Comparison of ENCODE assay signal across 28 mouse cellular contexts in the genomic region with DNA sequence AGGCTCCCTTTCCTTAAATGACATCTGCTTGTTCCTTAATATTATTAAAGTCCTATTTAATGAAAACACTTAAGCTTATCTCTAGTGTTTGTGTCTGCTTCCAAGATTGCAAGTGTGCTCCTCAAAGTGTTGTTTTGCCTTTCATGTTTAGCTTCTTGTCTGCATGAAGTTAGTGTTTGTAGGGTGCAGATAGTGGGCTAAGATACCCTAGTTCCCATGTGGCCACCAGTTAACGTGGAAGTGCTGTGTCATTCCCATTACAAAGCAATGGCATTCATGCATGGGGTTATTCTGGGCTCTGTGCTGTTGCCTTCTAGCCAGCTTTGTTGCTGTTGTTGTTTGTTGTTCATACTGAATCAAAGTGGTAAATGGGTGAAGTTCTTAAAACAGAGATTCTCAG.
DNase-seq lines count a peak whose midpoint lies in the region; ATAC-seq and TF ChIP-seq lines count a peak whose summit lies in the region.
"Had no signal": no experiment of that assay in that cellular context is flagged by ENCODE, and none has a peak within 500 bp of the region (broad histone marks: within the 10 kb centered on the region; RNA-seq: fewer than 3 reads in every experiment).

No protein-coding gene starts in this region.

- H3K4me3 ChIP-seq in intestine, embryonic 14.5 days (ENCODE audit: low read depth, low read length) = no peak overlapping the region
- no peak overlapping the region for H3K4me3 ChIP-seq in intestine, embryonic 15.5 days (replicated peaks)
- no peak overlapping the region for H3K4me3 ChIP-seq in MEL (ENCODE audit: control insufficient read depth in 1 of 2, insufficient read depth in 1 of 2, low read depth in 2 of 2, low read length in 2 of 2)
- H3K4me3 ChIP-seq: embryonic facial prominence, embryonic 10.5 days; embryonic facial prominence, embryonic 13.5 days; erythroblast, embryonic 14.5 days; forebrain, embryonic 12.5 days; heart, embryonic 13.5 days; hindbrain, embryonic 12.5 days; hindbrain, embryonic 15.5 days had no signal

- H3K36me3 ChIP-seq in intestine, embryonic 14.5 days (ENCODE audit: control insufficient read depth, insufficient read depth, low read length) = no peaks in the 10 kb centered on the region
- no peaks in the 10 kb centered on the region for H3K36me3 ChIP-seq in intestine, embryonic 15.5 days
- peaks cover 0 to 7% of the 10 kb centered on the region in 2 experiments; a peak in 2 of 4 replicates for H3K36me3 ChIP-seq in MEL (ENCODE audit: control insufficient read depth in 1 of 2, insufficient read depth in 2 of 2, low read length in 2 of 2)
- H3K36me3 ChIP-seq: embryonic facial prominence, embryonic 10.5 days; embryonic facial prominence, embryonic 13.5 days; forebrain, embryonic 12.5 days; heart, embryonic 13.5 days; hindbrain, embryonic 12.5 days; hindbrain, embryonic 15.5 days had no signal

- H3K9ac ChIP-seq in intestine, embryonic 14.5 days (ENCODE audit: low read length) = no peak overlapping the region
- H3K9ac ChIP-seq in intestine, embryonic 15.5 days = no peak overlapping the region
- H3K9ac ChIP-seq in MEL (ENCODE audit: control insufficient read depth, low read depth, low read length, poor library complexity, severe bottlenecking) = no peak overlapping the region
- H3K9ac ChIP-seq: embryonic facial prominence, embryonic 13.5 days; forebrain, embryonic 12.5 days; heart, embryonic 13.5 days; hindbrain, embryonic 12.5 days; hindbrain, embryonic 15.5 days had no signal

- no peaks in the 10 kb centered on the region for H3K27me3 ChIP-seq in intestine, embryonic 14.5 days (replicated peaks; ENCODE audit: control insufficient read depth, insufficient read depth, low read length)
- H3K27me3 ChIP-seq in intestine, embryonic 15.5 days (replicated peaks) = no peaks in the 10 kb centered on the region
- H3K27me3 ChIP-seq in MEL (ENCODE audit: control insufficient read depth in 1 of 2, insufficient read depth in 2 of 2, low read length in 2 of 2) = no peaks in the 10 kb centered on the region
- H3K27me3 ChIP-seq: CH12.LX; embryonic facial prominence, embryonic 13.5 days; forebrain, embryonic 12.5 days; heart, embryonic 13.5 days; hindbrain, embryonic 12.5 days; hindbrain, embryonic 15.5 days had no signal

- TF ChIP-seq CTCF in MEL (IDR thresholded peaks at IDR 0.05 in 2 of 3, conservative IDR thresholded peaks at IDR 0.05 in 1 of 3; ENCODE audit: control insufficient read depth in 1 of 3, insufficient read depth in 1 of 3, low read depth in 2 of 3, low read length in 3 of 3, poor library complexity in 1 of 3, severe bottlenecking in 1 of 3) = no peak

- 69% methylated on average over 1 of the region's 1 CpGs for WGBS in intestine, embryonic 14.5 days
- 75% methylated on average over 1 of the region's 1 CpGs for WGBS in intestine, embryonic 15.5 days

- no peak for TF ChIP-seq EP300 in MEL (IDR thresholded peaks at IDR 0.05; ENCODE audit: low read depth in 1 of 2, low read length in 2 of 2)

- TF ChIP-seq POLR2A in MEL (IDR thresholded peaks at IDR 0.05; ENCODE audit: control insufficient read depth in 1 of 2, insufficient read depth in 1 of 2, low read depth in 1 of 2, low read length in 2 of 2, poor library complexity in 1 of 2) = no peak

- H3K27ac ChIP-seq in intestine, embryonic 14.5 days (ENCODE audit: low read depth) = no peak overlapping the region
- H3K27ac ChIP-seq in intestine, embryonic 15.5 days = no peak overlapping the region
- no peak overlapping the region for H3K27ac ChIP-seq in MEL (ENCODE audit: control insufficient read depth, low read depth, low read length)
- H3K27ac ChIP-seq: embryonic facial prominence, embryonic 10.5 days; embryonic facial prominence, embryonic 13.5 days; forebrain, embryonic 12.5 days; heart, embryonic 13.5 days; hindbrain, embryonic 12.5 days; hindbrain, embryonic 15.5 days had no signal

- no peak for TF ChIP-seq RAD21 in MEL (IDR thresholded peaks at IDR 0.05; ENCODE audit: low read depth, low read length)

- H3K4me2 ChIP-seq in intestine, embryonic 14.5 days (ENCODE audit: low read length) = no peak overlapping the region
- H3K4me2 ChIP-seq in intestine, embryonic 15.5 days (replicated peaks) = no peak overlapping the region
- H3K4me2 ChIP-seq: embryonic facial prominence, embryonic 13.5 days; forebrain, embryonic 12.5 days; heart, embryonic 13.5 days; hindbrain, embryonic 12.5 days; hindbrain, embryonic 15.5 days had no signal

- H3K9me3 ChIP-seq in intestine, embryonic 14.5 days (ENCODE audit: control insufficient read depth, low read length) = no peaks in the 10 kb centered on the region
- H3K9me3 ChIP-seq in intestine, embryonic 15.5 days = no peaks in the 10 kb centered on the region
- H3K9me3 ChIP-seq in MEL (replicated peaks; ENCODE audit: insufficient read depth, low read length) = no peaks in the 10 kb centered on the region
- H3K9me3 ChIP-seq: embryonic facial prominence, embryonic 10.5 days; embryonic facial prominence, embryonic 13.5 days; forebrain, embryonic 12.5 days; heart, embryonic 13.5 days; hindbrain, embryonic 12.5 days; hindbrain, embryonic 15.5 days had no signal

- H3K79me2 ChIP-seq in MEL (ENCODE audit: control insufficient read depth, insufficient read depth, low read length, poor library complexity) = no peaks in the 10 kb centered on the region

- H3K4me1 ChIP-seq in intestine, embryonic 14.5 days (replicated peaks; ENCODE audit: control insufficient read depth, insufficient read depth, low read length) = no peaks in the 10 kb centered on the region
- H3K4me1 ChIP-seq in intestine, embryonic 15.5 days (replicated peaks) = no peaks in the 10 kb centered on the region
- peaks cover 2 to 8% of the 10 kb centered on the region in 2 experiments; a peak in 2 of 4 replicates for H3K4me1 ChIP-seq in MEL (ENCODE audit: control insufficient read depth in 1 of 2, insufficient read depth in 2 of 2, low read length in 2 of 2)
- H3K4me1 ChIP-seq: embryonic facial prominence, embryonic 10.5 days; embryonic facial prominence, embryonic 13.5 days had no signal

- DNase-seq in intestine, embryonic 14.5 days (ENCODE audit: low spot score) = peak; percentile 3
- peak; percentile 52 for DNase-seq in MEL (ENCODE audit: low read depth, low spot score)
- no peak for DNase-seq in frontal cortex, postnatal 25 days (ENCODE audit: low spot score in 2 of 2)
- DNase-seq in thymus, postnatal 36 days = no peak
- DNase-seq: adrenal gland, adult 2 months; adrenal gland, postnatal 14 days; B cell, adult 2 months; cerebellum, adult 11 months; cerebellum, adult 2 months; cerebellum, adult 9-11 months; cerebellum, postnatal 25 days; embryo, embryonic 11 days; gastrocnemius, postnatal 25 days; heart, adult 18-20 months; heart, postnatal 14 days had no signal

- no peak for ATAC-seq in intestine, embryonic 14.5 days (replicated peaks; ENCODE audit: low FRiP score, low TSS enrichment, low read depth)
- ATAC-seq in intestine, embryonic 15.5 days = no peak
- ATAC-seq in common myeloid progenitor, adult 5-6 weeks (replicated peaks; ENCODE audit: low read depth, poor library complexity, severe bottlenecking) = peak; percentile 66; the same call in 1 of the 2 replicates
- ATAC-seq in frontal cortex, adult (ENCODE audit: low TSS enrichment) = no peak
- ATAC-seq: forebrain, embryonic 16.5 days; intestine, embryonic 16.5 days had no signal

TF ChIP-seq in MEL, 35 proteins besides CTCF, POLR2A, EP300 and RAD21:
- TF ChIP-seq SMC3 (IDR thresholded peaks at IDR 0.05; ENCODE audit: low read depth, low read length) (no peak), MYC (IDR thresholded peaks at IDR 0.05; ENCODE audit: low read depth, low read length) (0 out of 2 replicates have a peak, but pooled peaks have one; percentile 25), ETS1 (IDR thresholded peaks at IDR 0.05; ENCODE audit: low read depth, low read length) (0 out of 2 replicates have a peak, but pooled peaks have one; percentile 15)

Comparison
In these comparisons a context has a peak if more than half of its experiments do, and no peak if none do; other contexts are left out.
1. DNase-seq: peak in intestine, embryonic 14.5 days (single experiment) and MEL (single experiment); none in frontal cortex, postnatal 25 days (0 of 2) and thymus, postnatal 36 days (0 of 2).